Mouse (Mus musculus) stomach, postnatal 0 days (tissue): ENCODE measurements at regions not wholly inside any gene's neighbourhood (a gene's known extent, or its start where the extent isn't known, plus 50 kb on each side); places are given as distances from the start of the nearest gene placed in this dataset.

Experiments used
- ATAC-seq: fragments of 200-750 bp; cut with Nextera tagmentation; 2 replicates; pipeline ENCODE4 v1.8.0; 2017; ENCODE audit not compliant: low FRiP score, low TSS enrichment
- DNase-seq: peaks from one replicate; pipeline ENCODE4 v3.0.0-alpha.2; 2016; ENCODE audit warnings: low spot score
- H3K27ac ChIP-seq: fragments of 300-500 bp; sonication (generic); replicated peaks from 2 replicates; pipeline ENCODE4 v1.5.1; 2014; ENCODE audit warnings: mild to moderate bottlenecking, control low read depth
- H3K27me3 ChIP-seq: fragments of 300-500 bp; sonication (generic); 2 replicates; pipeline ENCODE4 v1.6.1; 2014; ENCODE audit warnings: low read length; ENCODE audit not compliant: control insufficient read depth, insufficient read depth
- H3K36me3 ChIP-seq: fragments of 300-500 bp; sonication (generic); 2 replicates; pipeline ENCODE4 v1.6.1; 2014; ENCODE audit warnings: low read length, mixed read lengths; ENCODE audit not compliant: control insufficient read depth, insufficient read depth
- H3K4me1 ChIP-seq: fragments of 300-500 bp; sonication (generic); replicated peaks from 2 replicates; pipeline ENCODE4 v1.6.1; 2014; ENCODE audit warnings: antibody characterized with exemption; ENCODE audit not compliant: control insufficient read depth, insufficient read depth
- H3K4me2 ChIP-seq: fragments of 300-500 bp; sonication (generic); replicated peaks from 2 replicates; pipeline ENCODE4 v1.6.1; 2014; ENCODE audit warnings: low read depth, mild to moderate bottlenecking, control low read depth, moderate library complexity
- H3K4me3 ChIP-seq: fragments of 300-500 bp; sonication (generic); 2 replicates; pipeline ENCODE4 v1.5.1; 2014; ENCODE audit warnings: low read depth, low read length, control low read depth
- H3K9ac ChIP-seq: fragments of 300-500 bp; sonication (generic); 2 replicates; pipeline ENCODE4 v1.6.1; 2014; ENCODE audit warnings: mild to moderate bottlenecking, low read length, control low read depth, mixed read lengths
- H3K9me3 ChIP-seq: fragments of 300-500 bp; sonication (generic); 2 replicates; pipeline ENCODE4 v1.6.1; 2016; ENCODE audit warnings: low read length; ENCODE audit not compliant: control insufficient read depth
- CTCF ChIP-seq: IDR thresholded peaks from 2 replicates; pipeline ENCODE4 v1.5.1; 2016; ENCODE audit warnings: antibody characterized with exemption, low read depth, mild to moderate bottlenecking, moderate library complexity
- EP300 ChIP-seq: optimal IDR thresholded peaks from 2 replicates; pipeline ENCODE3; 2016; ENCODE audit warnings: antibody characterized with exemption
- WGBS: fragments of 180-500 bp; shearing (Covaris S2); extraction: QIAGEN DNeasy Blood & Tissue Kit; methylation state at CpG from one replicate; pipeline ENCODE4 v1.1.7; 2014; 5-methylcytosine and 5-hydroxymethylcytosine counted together

GRCm38 (mm10) chr12:96442546-96442945 lies 750.5 kb downstream of the Flrt2 start:
- no peaks in the 10 kb centered on the region for H3K4me1 ChIP-seq
- no peaks in the 10 kb centered on the region for H3K9me3 ChIP-seq
- no peaks in the 10 kb centered on the region for H3K27me3 ChIP-seq
- TF ChIP-seq CTCF, result no peak
- TF ChIP-seq EP300, result no peak
- H3K4me3 ChIP-seq, result no peak overlapping the region
- H3K36me3 ChIP-seq, result no peaks in the 10 kb centered on the region
- no peak overlapping the region for H3K27ac ChIP-seq
- no peak for ATAC-seq
- H3K9ac ChIP-seq, result no peak overlapping the region
- WGBS, result 71% methylated on average over 3 of the region's 3 CpGs
- H3K4me2 ChIP-seq, result no peak overlapping the region
- DNase-seq, result no peak

- 41% methylated on average over 3 of the region's 3 CpGs for WGBS
- ATAC-seq (no peak), DNase-seq (no peak)
- Histone ChIP-seq H3K4me1 (no peaks in the 10 kb centered on the region), H3K27ac (no peak overlapping the region), H3K4me2 (no peak overlapping the region), H3K27me3 (no peaks in the 10 kb centered on the region), H3K9ac (no peak overlapping the region), H3K9me3 (no peaks in the 10 kb centered on the region), H3K36me3 (no peaks in the 10 kb centered on the region), H3K4me3 (no peak overlapping the region)
- TF ChIP-seq EP300 (no peak), CTCF (no peak)
Measured at GRCm38 (mm10) chr12:96453374-96453773, 761.3 kb downstream of the Flrt2 start.

GRCm38 (mm10) chr12:96476344-96476743 lies 784.3 kb downstream of the Flrt2 start:
- no peak for ATAC-seq
- Histone ChIP-seq H3K9ac (no peak overlapping the region), H3K36me3 (no peaks in the 10 kb centered on the region), H3K9me3 (no peaks in the 10 kb centered on the region), H3K4me2 (no peak overlapping the region), H3K27ac (no peak overlapping the region), H3K27me3 (no peaks in the 10 kb centered on the region), H3K4me1 (no peaks in the 10 kb centered on the region), H3K4me3 (no peak overlapping the region)
- TF ChIP-seq CTCF (no peak), EP300 (no peak)
- 18% methylated on average over 3 of the region's 3 CpGs for WGBS
- DNase-seq, result no peak

- DNase-seq, result no peak
- no peak for ATAC-seq
- Histone ChIP-seq H3K4me1 (no peaks in the 10 kb centered on the region), H3K9me3 (no peaks in the 10 kb centered on the region), H3K36me3 (no peaks in the 10 kb centered on the region), H3K4me2 (no peak overlapping the region), H3K4me3 (no peak overlapping the region), H3K27ac (no peak overlapping the region), H3K27me3 (no peaks in the 10 kb centered on the region), H3K9ac (no peak overlapping the region)
- TF ChIP-seq CTCF (no peak), EP300 (no peak)
- WGBS, result 61% methylated on average over 1 of the region's 1 CpGs
Measured at GRCm38 (mm10) chr12:96488448-96488960, 796.5 kb downstream of the Flrt2 start.

- no peak overlapping the region for H3K4me2 ChIP-seq
- WGBS, result 63% methylated on average over 1 of the region's 1 CpGs
- H3K9me3 ChIP-seq, result no peaks in the 10 kb centered on the region
- no peak overlapping the region for H3K4me3 ChIP-seq
- H3K4me1 ChIP-seq, result no peaks in the 10 kb centered on the region
- DNase-seq, result no peak
- ATAC-seq, result no peak
- H3K27ac ChIP-seq, result no peak overlapping the region
- no peak for TF ChIP-seq CTCF
- no peak for TF ChIP-seq EP300
- no peaks in the 10 kb centered on the region for H3K36me3 ChIP-seq
- no peaks in the 10 kb centered on the region for H3K27me3 ChIP-seq
- no peak overlapping the region for H3K9ac ChIP-seq
Measured at GRCm38 (mm10) chr12:96509658-96510057, 817.6 kb downstream of the Flrt2 start.

- DNase-seq, result no peak
- no peaks in the 10 kb centered on the region for H3K36me3 ChIP-seq
- H3K27me3 ChIP-seq, result no peaks in the 10 kb centered on the region
- no peak overlapping the region for H3K4me2 ChIP-seq
- ATAC-seq, result no peak
- TF ChIP-seq EP300, result no peak
- TF ChIP-seq CTCF, result no peak
- H3K9me3 ChIP-seq, result no peaks in the 10 kb centered on the region
- H3K4me3 ChIP-seq, result no peak overlapping the region
- 71% methylated on average over 1 of the region's 1 CpGs for WGBS
- H3K9ac ChIP-seq, result no peak overlapping the region
- no peaks in the 10 kb centered on the region for H3K4me1 ChIP-seq
- H3K27ac ChIP-seq, result no peak overlapping the region
Measured at GRCm38 (mm10) chr12:96558824-96559223, 866.8 kb downstream of the Flrt2 start.
